Mouse (Mus musculus) embryo, embryonic 11.5 days (tissue): ENCODE results near the gene Igfbp2.

Experiments used
- DNase-seq: peaks from one replicate; pipeline ENCODE4 v3.0.0-alpha.2; 2012; ENCODE audit warnings: low read depth, low spot score

The Igfbp2 gene

GRCm38 (mm10) chr1:72823751-72824706, at the start of gene Igfbp2:
Igfbp2 (plus strand) TSS chr1:72824503.
- no peak for DNase-seq

- DNase-seq = no peak
Measured at GRCm38 (mm10) chr1:72778789-72779188, 45.5 kb upstream of the Igfbp2 start.

- DNase-seq = no peak
Measured at GRCm38 (mm10) chr1:72780720-72781119, 43.6 kb upstream of the Igfbp2 start.

- DNase-seq = no peak
Measured at GRCm38 (mm10) chr1:72783341-72783740, 41.0 kb upstream of the Igfbp2 start.

- DNase-seq = no peak
Measured at GRCm38 (mm10) chr1:72784018-72784417, 40.3 kb upstream of the Igfbp2 start.

- DNase-seq = no peak
Measured at GRCm38 (mm10) chr1:72790670-72791069, 33.6 kb upstream of the Igfbp2 start.

GRCm38 (mm10) chr1:72791743-72792142, 32.6 kb upstream of the Igfbp2 start:
- no peak for DNase-seq

GRCm38 (mm10) chr1:72792262-72792661, 32.0 kb upstream of the Igfbp2 start:
- DNase-seq = no peak

GRCm38 (mm10) chr1:72793230-72793629, 31.1 kb upstream of the Igfbp2 start:
- no peak for DNase-seq

- DNase-seq = no peak
Measured at GRCm38 (mm10) chr1:72796128-72796527, 28.2 kb upstream of the Igfbp2 start.

- DNase-seq = no peak
Measured at GRCm38 (mm10) chr1:72797102-72797665, 27.1 kb upstream of the Igfbp2 start.

- no peak for DNase-seq
Measured at GRCm38 (mm10) chr1:72798441-72798840, 25.9 kb upstream of the Igfbp2 start.

GRCm38 (mm10) chr1:72804031-72804430, 20.3 kb upstream of the Igfbp2 start:
- no peak for DNase-seq

- DNase-seq = no peak
Measured at GRCm38 (mm10) chr1:72805037-72805436, 19.3 kb upstream of the Igfbp2 start.

GRCm38 (mm10) chr1:72805476-72806043, 18.7 kb upstream of the Igfbp2 start:
- no peak for DNase-seq

- no peak for DNase-seq
Measured at GRCm38 (mm10) chr1:72806044-72806584, 18.2 kb upstream of the Igfbp2 start.

- DNase-seq = no peak
Measured at GRCm38 (mm10) chr1:72809304-72809703, 15.0 kb upstream of the Igfbp2 start.

- DNase-seq = no peak
Measured at GRCm38 (mm10) chr1:72809951-72810675, 14.2 kb upstream of the Igfbp2 start.

- DNase-seq = no peak
Measured at GRCm38 (mm10) chr1:72811061-72811460, 13.2 kb upstream of the Igfbp2 start.

GRCm38 (mm10) chr1:72813089-72813638, 11.1 kb upstream of the Igfbp2 start:
- no peak for DNase-seq

- no peak for DNase-seq
Measured at GRCm38 (mm10) chr1:72813639-72814403, 10.5 kb upstream of the Igfbp2 start.
